Mouse (Mus musculus) kidney, adult 9 months (tissue): ENCODE data around the gene Ptpn14.

Source experiments
- DNase-seq: peaks from one replicate; pipeline ENCODE4 v3.0.0; 2022

Ptpn14 gene

DNA sequence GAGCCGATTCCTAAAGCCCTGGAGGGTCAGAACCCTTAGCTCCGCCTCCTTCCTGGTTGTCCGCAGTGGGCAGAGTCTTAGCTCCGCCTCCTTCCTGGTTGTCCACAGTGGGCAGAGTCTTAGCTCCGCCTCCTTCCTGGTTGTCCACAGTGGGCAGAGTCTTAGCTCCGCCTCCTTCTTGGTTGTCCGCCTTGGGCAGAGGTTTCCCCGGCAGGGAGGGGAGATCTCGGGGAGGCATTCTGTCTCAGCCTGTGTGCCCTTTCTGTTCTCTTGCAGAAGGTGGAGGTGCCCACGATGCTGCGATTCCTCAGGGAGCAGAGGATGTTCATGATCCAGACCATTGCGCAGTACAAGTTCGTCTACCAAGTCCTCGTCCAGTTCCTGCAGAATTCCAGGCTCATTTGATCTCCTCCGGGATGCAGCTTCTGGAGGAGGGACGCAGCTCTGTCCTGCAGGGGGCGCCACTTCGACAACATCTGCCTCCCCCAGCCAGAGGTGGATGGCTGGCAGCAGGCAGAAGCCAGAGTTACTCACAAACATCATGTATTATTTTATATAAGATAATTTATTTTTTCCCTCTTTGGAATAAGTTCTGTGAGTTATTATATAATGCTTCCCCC, 141.7 kb downstream of the Ptpn14 start:
- no peak for DNase-seq

DNA sequence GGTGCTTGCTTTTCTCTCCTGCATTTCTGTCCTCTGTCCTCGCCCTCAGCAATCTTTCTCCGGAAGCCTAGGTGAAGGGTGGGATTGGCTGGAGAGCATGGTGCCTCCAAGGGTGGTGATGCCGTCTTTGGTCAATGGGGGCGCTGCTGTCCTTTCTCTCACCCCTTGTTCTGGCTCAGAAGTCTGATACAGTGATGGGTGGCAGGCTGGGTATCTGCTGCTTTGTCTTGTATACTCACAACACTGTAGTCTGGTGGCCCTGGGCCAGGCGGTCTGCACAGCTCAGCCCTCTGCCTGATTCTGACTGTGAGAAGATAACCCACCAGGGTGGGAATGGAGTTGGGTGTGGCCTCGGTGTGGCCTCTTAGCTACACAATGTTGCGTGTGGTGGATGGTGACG, 142.5 kb downstream of the Ptpn14 start:
- DNase-seq: no peak

DNA sequence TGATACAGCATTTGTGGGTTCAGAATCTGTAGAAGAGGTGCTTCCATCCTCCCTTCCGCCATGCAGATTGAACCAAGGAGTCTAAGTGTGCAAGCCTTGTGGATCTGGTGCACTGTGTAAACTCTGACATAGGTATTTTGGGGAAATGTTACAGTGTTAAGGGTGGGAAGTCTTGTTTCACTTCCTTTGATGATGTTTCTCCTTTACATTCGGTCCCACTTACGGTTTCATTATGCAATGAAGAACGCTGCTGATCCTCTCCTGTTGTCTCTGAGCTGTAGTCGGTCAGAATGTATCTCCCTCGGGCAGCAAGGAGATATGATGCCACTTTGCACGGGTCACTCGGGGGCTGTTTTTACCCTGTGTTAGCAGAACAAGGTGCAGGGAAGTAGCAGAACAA, 143.6 kb downstream of the Ptpn14 start:
- DNase-seq: no peak

DNA sequence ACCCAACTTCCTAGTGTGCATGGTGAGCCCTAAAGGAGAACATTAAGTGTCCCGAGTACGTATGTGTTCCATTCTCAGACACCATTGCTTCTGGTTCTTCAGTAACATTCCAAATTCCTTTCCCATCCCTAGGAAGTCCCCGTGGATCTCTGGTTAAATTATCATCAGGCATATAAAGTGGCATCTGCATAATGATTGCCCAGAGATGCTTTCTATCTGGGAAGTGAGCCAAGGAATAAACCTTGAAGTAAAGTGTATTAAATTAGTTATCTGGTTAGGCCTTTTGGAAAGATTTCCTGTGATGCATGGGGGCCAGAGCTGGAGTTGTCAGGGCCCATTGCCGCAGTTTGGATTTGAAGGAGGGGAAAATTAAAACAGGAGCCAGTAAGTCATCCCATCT, 144.0 kb downstream of the Ptpn14 start:
- no peak for DNase-seq

DNA sequence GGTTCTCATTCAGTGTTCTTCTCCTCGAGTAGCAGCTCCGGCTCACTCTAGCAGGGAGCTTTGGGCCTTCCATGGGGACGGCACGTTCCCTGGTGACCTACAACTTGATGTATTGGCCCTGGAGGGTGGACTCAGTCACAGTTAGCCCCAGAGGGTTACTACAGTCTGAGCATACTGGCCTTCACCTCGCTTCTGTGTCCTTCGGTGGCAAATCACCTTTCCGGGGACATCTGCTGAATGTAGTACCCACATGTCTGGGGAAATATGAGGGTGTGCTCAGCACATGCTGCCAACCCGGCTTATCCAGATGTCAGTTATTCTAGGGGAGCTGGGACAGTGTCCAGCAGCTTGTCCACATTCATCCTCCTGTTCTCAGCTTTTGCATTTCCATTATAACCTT, 145.5 kb downstream of the Ptpn14 start:
- no peak for DNase-seq

DNA sequence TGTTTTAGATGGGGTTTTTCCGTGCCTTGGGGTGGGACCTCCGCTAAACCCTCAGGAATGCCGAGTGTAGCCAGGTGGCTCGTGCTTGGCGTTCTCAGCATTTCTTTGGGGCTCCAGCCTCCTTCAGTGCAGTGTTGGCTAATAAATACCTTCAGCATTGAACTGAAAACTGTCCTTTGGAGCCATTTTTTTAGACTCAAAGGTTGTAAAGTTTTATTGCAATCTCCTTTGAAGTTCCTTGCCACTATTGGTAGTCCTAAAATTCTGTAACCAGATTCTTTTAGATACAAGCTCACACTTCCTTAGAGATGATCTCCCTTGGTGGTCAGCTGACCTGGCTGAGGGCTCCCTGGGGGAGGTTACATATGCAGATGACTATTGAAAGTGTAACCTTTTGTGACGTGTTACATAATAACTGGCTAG, 147.4 kb downstream of the Ptpn14 start:
- peak; percentile 74 for DNase-seq

DNA sequence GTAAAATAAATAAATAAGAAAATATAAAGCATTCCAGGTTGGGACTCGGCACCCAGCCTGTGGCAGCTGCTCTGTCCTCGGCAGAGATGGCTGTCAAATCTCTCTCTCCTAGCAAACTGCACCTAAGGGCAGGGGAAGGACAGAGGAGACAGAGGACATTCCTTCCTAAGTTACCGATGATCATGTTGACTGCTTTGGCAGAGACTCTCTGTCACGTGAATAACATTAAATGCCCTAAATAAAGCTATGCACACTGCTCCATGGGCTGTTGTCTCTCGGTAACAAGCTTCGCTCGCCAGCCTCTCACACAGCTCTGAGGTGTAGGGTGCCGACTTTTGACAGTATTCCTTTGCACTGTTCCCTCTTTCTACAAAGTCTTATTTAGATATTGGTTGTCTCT, 148.1 kb downstream of the Ptpn14 start:
- DNase-seq: no peak

DNA sequence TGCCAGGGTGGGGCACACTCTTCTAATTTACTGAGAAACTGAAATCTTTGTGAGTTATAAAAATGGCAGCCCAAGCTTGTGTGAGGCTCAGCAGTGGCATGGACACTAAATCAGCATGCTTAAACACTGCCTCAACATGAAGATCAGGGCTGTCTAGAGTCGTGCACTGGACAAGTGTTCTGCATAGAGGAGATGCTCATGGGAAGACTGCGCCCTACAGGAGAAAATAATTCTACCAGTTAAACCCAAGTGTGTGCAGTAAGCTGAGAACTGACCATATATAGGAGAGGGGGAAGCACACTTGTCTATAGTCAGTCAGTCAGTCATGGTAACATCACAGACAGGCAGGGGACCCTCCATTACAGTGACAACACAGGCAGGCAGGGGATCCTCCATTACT, 151.1 kb downstream of the Ptpn14 start:
- no peak for DNase-seq

DNA sequence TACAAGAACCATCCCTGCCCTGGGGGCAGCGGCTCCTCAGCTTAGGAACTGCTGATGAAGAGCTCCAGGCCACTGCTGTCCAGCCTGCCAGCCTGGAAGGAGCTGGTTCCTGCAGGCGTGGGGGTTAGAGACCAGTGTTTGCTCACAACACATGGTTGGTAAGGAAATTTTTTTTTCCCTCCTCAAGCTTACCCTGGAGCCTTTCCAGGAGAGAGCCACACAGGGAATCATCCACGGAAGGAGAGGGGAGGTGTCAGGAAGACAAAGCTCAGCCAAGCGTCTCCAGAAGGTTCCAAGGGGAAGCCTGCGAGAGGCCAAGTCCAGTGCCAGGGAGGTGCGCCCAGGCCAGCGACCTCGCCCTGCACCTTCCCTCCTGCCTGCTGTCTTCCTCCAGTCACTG, 151.9 kb downstream of the Ptpn14 start:
- peak; percentile 82 for DNase-seq

DNA sequence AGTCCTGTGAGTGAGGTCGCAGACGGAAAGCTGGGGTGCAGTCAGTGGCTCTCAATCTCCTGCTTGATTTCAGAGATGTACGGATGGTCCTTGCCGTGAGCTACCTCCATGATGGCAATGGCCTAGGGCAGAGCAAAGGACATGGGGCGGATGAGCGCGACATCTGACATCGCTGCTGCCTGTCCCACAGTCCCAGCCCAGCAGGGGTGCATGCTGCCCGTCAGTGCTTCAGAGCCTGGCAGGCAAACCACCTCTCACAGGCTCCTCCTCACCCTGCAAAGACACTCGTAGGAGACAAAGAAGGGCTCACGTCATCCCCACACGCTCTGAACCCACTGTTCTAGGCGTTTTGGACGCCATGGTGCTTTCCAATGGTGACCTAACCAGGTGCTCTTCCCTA, 152.7 kb downstream of the Ptpn14 start:
- no peak for DNase-seq

DNA sequence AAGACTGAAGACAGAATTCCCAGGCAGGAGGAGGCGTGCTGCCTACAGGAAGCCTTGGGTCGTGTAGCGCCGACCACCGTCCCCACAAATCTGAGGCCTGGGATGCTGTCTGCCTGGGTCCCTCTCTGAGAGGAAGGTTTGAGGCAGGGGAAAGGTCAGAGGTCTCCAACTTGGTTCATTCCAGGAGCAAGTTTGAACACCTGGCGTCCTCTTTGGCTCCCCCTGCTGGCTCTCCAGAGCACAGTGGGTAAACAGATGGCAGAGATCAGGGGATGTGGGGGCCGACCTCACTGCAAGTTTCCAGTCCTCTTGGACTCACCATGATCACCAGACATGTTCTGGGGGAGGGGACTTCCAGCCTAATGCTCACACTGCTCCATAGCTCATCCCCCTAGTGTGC, 154.8 kb downstream of the Ptpn14 start:
- DNase-seq: peak; percentile 44

DNA sequence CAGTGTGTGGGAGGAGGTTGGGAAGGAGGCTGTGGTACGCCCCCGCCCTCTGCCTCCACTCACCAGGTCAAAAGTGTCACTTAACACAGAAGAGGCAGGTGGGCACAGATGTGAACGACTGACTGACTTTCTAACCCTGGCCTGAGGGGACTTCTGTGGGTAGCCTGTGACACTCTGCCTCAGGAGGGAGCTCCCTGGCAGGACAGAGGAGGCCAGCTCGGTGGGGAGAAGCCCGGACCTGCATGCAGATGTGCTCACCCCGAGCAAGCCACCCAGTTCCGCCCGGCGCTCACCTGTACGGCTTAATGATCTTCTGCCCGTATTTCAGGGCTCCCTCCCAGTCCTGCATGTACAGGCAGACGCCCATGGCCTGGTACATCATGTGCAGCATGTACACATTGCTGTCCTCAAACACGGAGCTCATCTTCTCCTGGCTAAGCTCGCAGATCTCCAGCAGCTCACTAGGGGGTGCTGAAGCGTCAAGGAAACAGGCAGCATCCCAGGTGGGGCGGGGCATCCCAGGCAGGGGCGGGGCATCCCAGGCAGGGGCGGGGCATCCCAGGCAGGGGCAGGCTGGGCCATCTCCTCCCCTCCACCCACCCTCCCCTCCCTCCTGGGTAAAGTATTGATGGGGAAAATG, 155.6 kb downstream of the Ptpn14 start:
- DNase-seq: peak; percentile 70

DNA sequence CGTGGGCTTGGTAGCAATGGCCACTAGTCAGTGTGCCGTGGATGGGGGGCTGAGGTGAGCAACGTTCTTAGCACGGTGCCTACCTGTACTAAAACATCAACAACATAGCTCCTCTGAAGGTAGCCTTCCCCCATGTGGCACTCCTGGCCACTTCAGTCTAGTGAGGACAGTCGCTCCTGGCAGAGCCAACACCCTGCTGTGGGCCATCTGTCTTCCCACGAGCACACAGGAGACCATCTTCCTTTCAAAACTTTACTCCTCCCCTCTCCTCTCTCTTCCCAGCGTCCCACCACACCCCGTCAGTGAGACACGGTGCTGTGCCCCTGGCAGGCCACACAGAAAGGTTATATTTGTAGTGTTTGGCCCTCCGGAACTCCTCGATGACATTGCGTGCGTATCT, 156.9 kb downstream of the Ptpn14 start:
- DNase-seq: no peak

DNA sequence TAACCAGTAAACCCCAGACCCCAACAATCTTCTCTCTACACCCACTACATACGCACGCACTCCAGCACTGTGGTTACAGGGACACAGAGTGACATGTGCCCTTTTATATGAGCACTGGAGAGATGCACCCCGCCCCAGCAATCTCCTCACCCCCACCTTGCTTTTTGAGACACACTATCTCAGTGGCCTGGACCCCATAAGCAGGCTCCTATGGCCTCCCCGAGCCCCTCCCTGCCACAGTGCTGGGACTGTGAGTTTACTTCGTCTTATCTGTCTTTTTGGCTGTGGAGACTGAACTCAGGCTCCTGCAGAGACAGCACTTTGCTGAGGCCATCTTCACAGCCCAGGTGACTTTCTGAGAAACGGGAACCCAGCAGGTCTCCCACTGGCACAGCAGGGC, 157.9 kb downstream of the Ptpn14 start:
- no peak for DNase-seq

DNA sequence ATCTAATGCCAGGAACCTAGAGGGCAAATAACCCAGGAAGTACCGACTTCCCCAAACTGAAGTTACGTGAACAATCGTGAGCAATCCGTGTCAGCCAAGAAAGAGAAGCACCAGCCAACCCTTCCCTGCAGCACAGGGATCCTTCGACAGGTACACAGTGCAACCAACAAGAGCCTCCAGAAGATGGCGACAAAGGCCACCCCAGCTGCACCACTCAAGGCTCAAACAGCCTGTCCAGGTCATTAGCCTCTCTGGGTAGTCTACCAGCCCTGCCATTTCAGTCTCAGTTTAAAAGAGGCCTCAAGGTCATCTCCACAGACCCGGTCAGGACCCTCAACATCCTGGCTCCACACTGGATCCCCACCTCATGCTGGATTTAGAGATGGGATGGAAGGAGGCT, 159.4 kb downstream of the Ptpn14 start:
- peak; percentile 78 for DNase-seq

DNA sequence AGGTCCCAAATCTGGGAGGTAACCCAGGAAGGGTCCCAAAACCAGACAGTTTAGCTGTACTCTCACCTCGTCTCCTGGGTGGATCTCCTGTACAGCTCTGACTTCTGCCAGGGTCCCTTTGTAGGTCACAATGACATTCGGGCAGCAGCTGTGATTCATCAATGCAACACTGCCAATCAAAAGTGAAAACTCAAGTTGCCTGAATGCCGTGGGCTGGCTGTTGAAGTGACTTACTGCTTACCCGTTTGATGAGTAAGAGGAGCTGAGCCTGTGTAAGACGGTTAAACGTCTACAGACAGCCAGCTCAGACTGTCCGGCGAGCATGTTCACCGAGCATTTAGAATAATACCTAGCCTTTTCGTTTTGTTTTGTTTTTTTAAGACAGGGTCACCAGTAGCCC, 160.7 kb downstream of the Ptpn14 start:
- no peak for DNase-seq

DNA sequence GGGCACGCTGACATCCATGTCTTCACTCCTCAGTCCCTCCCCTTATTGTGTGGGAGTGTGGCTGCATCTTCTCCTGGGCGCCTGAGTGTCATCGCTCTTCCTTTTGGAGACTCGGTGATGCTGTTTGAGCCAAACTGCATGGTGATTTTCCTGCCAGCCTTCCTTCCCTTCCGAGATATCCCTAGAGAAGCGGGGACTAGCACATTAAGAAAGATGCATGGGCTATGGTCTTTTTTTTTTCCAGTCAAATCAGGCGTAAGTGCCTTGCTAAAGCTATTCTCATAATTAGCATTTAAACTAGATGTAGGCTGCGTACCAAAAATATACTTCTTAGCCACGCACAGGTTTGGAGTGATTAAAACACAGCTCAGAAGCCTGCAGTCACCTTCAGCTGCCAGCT, 166.1 kb downstream of the Ptpn14 start:
- DNase-seq: no peak

DNA sequence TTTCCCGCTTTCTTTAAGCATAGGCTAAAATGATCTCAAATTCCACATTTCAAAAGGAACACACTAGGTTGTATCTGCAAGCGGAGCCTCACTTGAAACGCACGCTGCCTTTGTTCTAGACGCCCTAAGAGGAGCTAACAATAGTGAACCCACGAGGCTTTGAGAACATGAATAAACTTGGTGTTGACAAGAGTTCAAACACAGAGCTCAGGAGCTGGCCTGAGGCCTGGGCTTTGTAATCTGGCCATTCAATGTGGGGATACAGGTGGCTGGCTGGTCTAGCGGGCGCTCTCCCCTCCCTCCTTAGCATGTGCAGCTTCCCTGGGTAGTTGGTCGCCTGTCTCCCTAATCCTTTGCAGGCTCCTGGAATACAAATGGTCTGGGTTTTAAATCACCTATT, 169.8 kb downstream of the Ptpn14 start:
- no peak for DNase-seq

DNA sequence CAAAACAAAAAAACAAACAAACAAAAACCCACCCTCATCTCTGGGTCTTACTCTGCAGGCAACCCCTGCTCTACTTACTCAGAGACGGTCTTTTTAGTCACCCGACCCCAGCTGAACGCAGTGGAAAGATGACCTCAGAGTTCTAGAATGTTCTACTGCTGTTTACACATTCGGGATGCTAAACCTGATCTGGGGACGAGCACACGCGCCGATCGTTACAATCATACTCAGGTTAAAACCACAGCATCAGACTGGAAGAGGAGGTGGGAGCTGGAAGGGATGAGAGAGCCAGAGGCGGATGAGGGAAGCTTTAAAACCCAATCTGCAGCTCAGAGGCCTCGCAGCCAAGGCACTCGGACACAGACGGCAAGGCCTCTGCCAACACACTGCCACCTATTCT, 170.6 kb downstream of the Ptpn14 start:
- no peak for DNase-seq

DNA sequence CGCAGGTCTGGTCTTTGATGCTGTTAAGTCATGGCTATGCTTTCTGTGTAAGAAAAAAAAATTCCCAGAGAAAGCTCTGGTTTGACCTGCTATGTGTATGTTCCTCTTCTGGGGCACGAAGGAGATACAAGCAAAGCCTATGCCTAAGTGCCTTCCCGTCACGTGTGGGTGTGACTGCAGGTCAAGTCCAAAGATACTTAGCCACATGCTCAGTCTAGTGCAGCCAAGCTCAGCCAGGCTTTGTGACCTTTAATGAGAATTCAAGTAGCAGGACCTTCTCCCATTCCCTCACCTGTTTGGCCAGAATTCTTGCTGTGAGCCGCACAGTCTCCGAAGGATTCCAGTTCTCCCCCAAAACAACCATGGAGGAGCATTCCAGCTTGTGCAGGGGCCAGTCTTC, 171.5 kb downstream of the Ptpn14 start:
- DNase-seq: peak; percentile 29

DNA sequence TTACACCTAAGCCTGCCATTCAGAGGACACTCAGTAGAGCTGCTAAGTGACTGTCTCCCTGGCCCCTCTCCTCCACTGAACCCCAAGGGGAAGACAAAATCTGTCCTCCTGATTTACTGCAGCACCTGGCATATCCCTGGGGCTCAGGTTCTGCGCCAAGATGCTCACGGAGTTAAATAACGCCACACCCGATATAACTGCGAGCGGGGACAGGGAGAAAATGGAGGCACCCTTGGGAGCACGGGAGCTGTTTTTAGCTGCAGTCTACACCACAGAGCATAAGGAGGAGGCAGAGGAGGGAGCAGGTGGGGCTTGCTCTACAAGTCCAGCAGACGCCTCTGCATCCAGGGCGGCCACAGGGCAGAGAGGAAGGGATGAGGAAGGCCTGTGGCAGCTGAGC, 174.3 kb downstream of the Ptpn14 start:
- no peak for DNase-seq

DNA sequence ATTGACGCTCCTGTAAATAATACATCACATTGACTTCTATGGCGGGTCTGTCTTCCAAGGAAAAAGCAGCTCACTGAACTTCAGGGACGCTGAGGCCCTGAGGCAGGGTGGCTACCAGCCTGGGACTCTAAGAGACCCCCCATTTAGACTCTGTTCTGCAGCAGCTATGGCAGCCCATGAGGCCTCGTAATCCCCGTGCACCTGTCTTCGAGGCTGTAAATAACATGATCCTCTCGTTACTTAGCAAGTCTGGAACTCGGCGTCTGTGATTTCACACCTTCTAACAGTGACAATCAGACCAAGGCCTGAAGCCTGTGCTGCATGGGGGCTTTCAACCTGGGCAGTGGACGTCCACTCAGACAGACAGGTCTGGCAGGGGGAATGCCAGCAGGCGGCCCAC, 175.1 kb downstream of the Ptpn14 start:
- no peak for DNase-seq

DNA sequence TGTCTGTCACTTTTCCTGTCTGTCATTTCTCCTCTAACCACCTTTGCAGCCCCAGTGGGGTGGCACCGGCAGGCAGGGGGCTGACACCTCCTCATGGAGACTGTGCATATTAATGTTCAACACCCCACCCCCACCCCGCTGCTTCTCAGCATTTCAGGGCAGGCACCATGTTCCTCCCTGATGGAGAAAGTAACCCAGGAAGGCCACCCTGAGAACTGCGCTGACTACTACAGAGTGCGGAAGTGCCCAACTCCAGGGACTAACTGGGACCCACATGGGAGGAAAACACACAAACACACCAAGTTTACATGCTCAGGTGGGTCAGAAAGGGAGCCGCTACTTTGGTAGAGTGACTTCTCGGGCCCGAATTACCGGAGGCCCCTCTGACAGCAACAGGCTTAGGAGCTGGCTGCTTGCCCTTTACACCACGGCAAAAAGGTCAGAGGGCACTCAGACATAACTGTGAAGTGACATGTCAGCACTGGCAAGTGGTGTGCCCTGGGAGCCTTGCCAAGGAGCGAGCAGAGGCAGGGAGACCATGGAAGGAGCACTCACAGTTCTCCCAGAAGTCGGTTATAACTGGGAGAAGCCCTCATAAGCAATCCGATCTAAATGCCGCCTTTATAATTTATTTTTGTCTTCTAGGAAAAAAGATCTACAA, 182.7 kb downstream of the Ptpn14 start:
- DNase-seq: peak; percentile 84

DNA sequence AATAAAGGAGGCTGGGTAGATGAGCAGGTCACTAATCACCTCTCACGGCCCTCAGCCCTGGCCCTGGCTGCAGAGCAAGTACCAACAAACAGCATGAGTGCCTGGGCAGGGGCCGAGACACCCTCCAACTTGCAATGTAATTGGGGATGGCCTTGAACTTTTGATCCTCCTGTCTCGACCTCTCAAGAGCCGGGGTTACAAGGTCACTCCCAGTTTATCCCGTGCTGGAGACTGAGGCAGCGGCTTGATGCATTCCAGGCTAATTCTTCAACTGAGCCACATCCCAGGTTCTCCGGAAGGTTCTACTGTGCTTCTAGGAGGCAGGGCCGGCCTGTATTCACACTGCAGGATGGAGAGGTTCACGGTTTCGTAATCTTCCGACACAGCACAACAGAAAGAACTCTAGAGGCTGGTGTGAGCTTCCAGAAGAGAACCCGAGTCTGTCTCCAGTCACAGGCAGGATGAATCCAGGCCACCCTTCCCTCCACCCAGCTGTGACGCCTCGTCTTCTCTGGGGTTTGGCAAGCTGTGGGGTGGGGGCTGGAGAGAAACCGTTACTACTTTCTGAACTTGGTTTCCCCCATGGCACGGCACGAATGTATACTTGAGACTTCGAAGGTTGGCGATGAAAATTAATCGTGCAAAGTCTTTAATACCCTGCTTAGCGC, 185.2 kb downstream of the Ptpn14 start:
- no peak for DNase-seq
